Mouse (Mus musculus) kidney, embryonic 16.5 days (tissue): ENCODE results near the gene Pycr1. TPM values are rescaled to one million over a fixed set of nuclear protein-coding genes. Genes with fewer than 3 reads are reported as not detected.

ENCODE experiments used
- ATAC-seq: fragments of 200-750 bp; cut with Nextera tagmentation; 2 replicates; pipeline ENCODE4 v1.8.0; 2017; ENCODE audit warnings: moderate TSS enrichment; ENCODE audit not compliant: low FRiP score, low TSS enrichment
- H3K27ac ChIP-seq: fragments of 300-500 bp; sonication (generic); 2 replicates; pipeline ENCODE4 v1.5.1; 2014; ENCODE audit warnings: low read length
- H3K27me3 ChIP-seq: fragments of 300-500 bp; sonication (generic); 2 replicates; pipeline ENCODE4 v1.6.1; 2014; ENCODE audit warnings: low read length, control low read depth, mixed read lengths; ENCODE audit not compliant: insufficient read depth
- H3K36me3 ChIP-seq: fragments of 300-500 bp; sonication (generic); 2 replicates; pipeline ENCODE4 v1.6.1; 2014; ENCODE audit warnings: low read length, control low read depth, mixed read lengths; ENCODE audit not compliant: insufficient read depth
- H3K4me1 ChIP-seq: fragments of 300-500 bp; sonication (generic); 2 replicates; pipeline ENCODE4 v1.6.1; 2014; ENCODE audit warnings: low read length, control low read depth, mixed read lengths; ENCODE audit not compliant: insufficient read depth
- H3K4me2 ChIP-seq: fragments of 300-500 bp; sonication (generic); replicated peaks from 2 replicates; pipeline ENCODE4 v1.6.1; 2014; ENCODE audit warnings: low read depth, low read length
- H3K4me3 ChIP-seq: fragments of 300-500 bp; sonication (generic); 2 replicates; pipeline ENCODE4 v1.5.1; 2014; ENCODE audit warnings: mild to moderate bottlenecking, low read length
- H3K9ac ChIP-seq: fragments of 300-500 bp; sonication (generic); replicated peaks from 2 replicates; pipeline ENCODE4 v1.6.1; 2014; ENCODE audit warnings: low read length
- H3K9me3 ChIP-seq: fragments of 300-500 bp; sonication (generic); 2 replicates; pipeline ENCODE4 v1.6.1; 2016; ENCODE audit warnings: low read length, control low read depth
- WGBS: fragments of 180-500 bp; shearing (Covaris S2); extraction: QIAGEN DNeasy Blood & Tissue Kit; methylation state at CpG from one replicate; pipeline ENCODE4 v1.1.7; 2014; 5-methylcytosine and 5-hydroxymethylcytosine counted together
- polyA plus RNA-seq: library from polyadenylated mRNA; unstranded; fragments of >200 nt; fragmentation: Nextera tagmentation; extraction: Ambion mirVana; gene quantifications from 2 replicates; pipeline ENCODE4 v1.2.1, GENCODE M21; 2015

Gene Pycr1
- polyA plus RNA-seq, 1 experiment from 2014 or later = 27.3 TPM

- Histone ChIP-seq H3K27ac (peak overlapping the region; percentile 85), H3K36me3 (peaks cover 17% of the 10 kb centered on the region), H3K4me1 (peaks cover 45% of the 10 kb centered on the region), H3K4me3 (no peak overlapping the region), H3K9me3 (no peaks in the 10 kb centered on the region), H3K4me2 (peak overlapping the region; percentile 37), H3K27me3 (no peaks in the 10 kb centered on the region), H3K9ac (peak overlapping the region; percentile 40; the same call in 1 of the 2 replicates)
- 78% methylated on average over 23 of the region's 23 CpGs for WGBS
- ATAC-seq = no peak
These were observed 14.2 kb downstream of the Pycr1 start for GRCm38 (mm10) chr11:120629341-120629730.

GRCm38 (mm10) chr11:120628601-120629340 is 14.8 kb downstream of the Pycr1 start:
- ATAC-seq = no peak
- no peaks in the 10 kb centered on the region for H3K27me3 ChIP-seq
- H3K4me2 ChIP-seq = no peak overlapping the region
- peaks cover 17% of the 10 kb centered on the region for H3K36me3 ChIP-seq
- no peaks in the 10 kb centered on the region for H3K9me3 ChIP-seq
- H3K27ac ChIP-seq = no peak overlapping the region
- H3K9ac ChIP-seq = no peak overlapping the region
- H3K4me3 ChIP-seq = no peak overlapping the region
- WGBS = 93% methylated on average over 23 of the region's 23 CpGs
- H3K4me1 ChIP-seq = peaks cover 47% of the 10 kb centered on the region

- peaks cover 22% of the 10 kb centered on the region for H3K36me3 ChIP-seq
- no peaks in the 10 kb centered on the region for H3K9me3 ChIP-seq
- H3K4me2 ChIP-seq = no peak overlapping the region
- no peak overlapping the region for H3K9ac ChIP-seq
- no peak overlapping the region for H3K27ac ChIP-seq
- H3K4me1 ChIP-seq = peaks cover 48% of the 10 kb centered on the region
- WGBS = 83% methylated on average over 22 of the region's 22 CpGs
- no peaks in the 10 kb centered on the region for H3K27me3 ChIP-seq
- no peak for ATAC-seq
- no peak overlapping the region for H3K4me3 ChIP-seq
These were observed 15.9 kb downstream of the Pycr1 start for GRCm38 (mm10) chr11:120627468-120628300.

GRCm38 (mm10) chr11:120626785-120627467 is 16.6 kb downstream of the Pycr1 start:
- Histone ChIP-seq H3K4me2 (no peak overlapping the region), H3K9me3 (no peaks in the 10 kb centered on the region), H3K4me1 (peaks cover 43% of the 10 kb centered on the region), H3K27ac (no peak overlapping the region), H3K36me3 (peaks cover 23% of the 10 kb centered on the region), H3K27me3 (no peaks in the 10 kb centered on the region), H3K9ac (no peak overlapping the region), H3K4me3 (no peak overlapping the region)
- no peak for ATAC-seq
- 91% methylated on average over 11 of the region's 11 CpGs for WGBS

GRCm38 (mm10) chr11:120625152-120625775 is 18.3 kb downstream of the Pycr1 start, which contains the start of gene Sirt7:
Gene Sirt7, minus strand, starts transcription at chr11:120625240.
- peak; percentile 29 for ATAC-seq
- H3K4me3 ChIP-seq = peak within 1 kb of the TSS; percentile 95
- peaks cover 38% of the 10 kb centered on the region for H3K36me3 ChIP-seq
- WGBS = 22% methylated on average over 5 of the region's 5 CpGs
- H3K4me2 ChIP-seq = peak within 1 kb of the TSS; percentile 96
- no peaks in the 10 kb centered on the region for H3K9me3 ChIP-seq
- H3K27me3 ChIP-seq = no peaks in the 10 kb centered on the region
- peaks cover 26% of the 10 kb centered on the region for H3K4me1 ChIP-seq
- peak within 1 kb of the TSS; percentile 77 for H3K9ac ChIP-seq
- peak within 1 kb of the TSS; percentile 74 for H3K27ac ChIP-seq

- peak overlapping the region; percentile 96 for H3K4me2 ChIP-seq
- 0% methylated on average over 52 of the region's 53 CpGs for WGBS
- peaks cover 21% of the 10 kb centered on the region for H3K4me1 ChIP-seq
- peak overlapping the region; percentile 95 for H3K4me3 ChIP-seq
- ATAC-seq = peak; percentile 82
- H3K9me3 ChIP-seq = no peaks in the 10 kb centered on the region
- H3K9ac ChIP-seq = peak overlapping the region; percentile 77
- H3K27me3 ChIP-seq = no peaks in the 10 kb centered on the region
- peak overlapping the region; percentile 74 for H3K27ac ChIP-seq
- H3K36me3 ChIP-seq = peaks cover 43% of the 10 kb centered on the region
These were observed 18.9 kb downstream of the Pycr1 start for GRCm38 (mm10) chr11:120624680-120625111.

GRCm38 (mm10) chr11:120623961-120624679 is 19.4 kb downstream of the Pycr1 start:
- H3K4me1 ChIP-seq = peaks cover 15% of the 10 kb centered on the region
- 12% methylated on average over 30 of the region's 30 CpGs for WGBS
- peak overlapping the region; percentile 96 for H3K4me2 ChIP-seq
- H3K4me3 ChIP-seq = peak overlapping the region; percentile 95
- H3K9me3 ChIP-seq = no peaks in the 10 kb centered on the region
- peak; percentile 82 for ATAC-seq
- peaks cover 41% of the 10 kb centered on the region for H3K36me3 ChIP-seq
- H3K27ac ChIP-seq = peak overlapping the region; percentile 74
- H3K27me3 ChIP-seq = no peaks in the 10 kb centered on the region
- H3K9ac ChIP-seq = peak overlapping the region; percentile 77

GRCm38 (mm10) chr11:120622805-120623204 is 20.8 kb downstream of the Pycr1 start:
- H3K27me3 ChIP-seq = no peaks in the 10 kb centered on the region
- no peak for ATAC-seq
- H3K27ac ChIP-seq = no peak overlapping the region
- no peak overlapping the region for H3K4me2 ChIP-seq
- peaks cover 13% of the 10 kb centered on the region for H3K4me1 ChIP-seq
- no peak overlapping the region for H3K9ac ChIP-seq
- H3K9me3 ChIP-seq = no peaks in the 10 kb centered on the region
- H3K4me3 ChIP-seq = no peak overlapping the region
- peaks cover 45% of the 10 kb centered on the region for H3K36me3 ChIP-seq
- 86% methylated on average over 6 of the region's 6 CpGs for WGBS

- Histone ChIP-seq H3K36me3 (peaks cover 40% of the 10 kb centered on the region), H3K27ac (no peak overlapping the region), H3K4me2 (no peak overlapping the region), H3K9ac (no peak overlapping the region), H3K4me3 (no peak overlapping the region), H3K9me3 (no peaks in the 10 kb centered on the region), H3K27me3 (no peaks in the 10 kb centered on the region), H3K4me1 (peaks cover 22% of the 10 kb centered on the region)
- ATAC-seq = no peak
- 95% methylated on average over 14 of the region's 14 CpGs for WGBS
These were observed 23.4 kb downstream of the Pycr1 start for GRCm38 (mm10) chr11:120620195-120620594.
